Mouse (Mus musculus) mouse embryonic stem cell (cell line): ENCODE results near the gene Ralgapa1.
"Not testable (repeated sequence)": the region's sequence is repeated elsewhere in the genome, so short reads cannot be mapped to it uniquely, and the experiment has no call there.

Experiments used
- in situ Hi-C, 2 experiments: fragments of 300-500 bp; cut with MboI; formaldehyde crosslinking; loops; 1 replicate in 1 of 2; 3 replicates in 1 of 2; pipeline ENCODE4 v1.14.3; 2019 to 2020; ENCODE audit warnings: low sequenced_read_pairs in 2 of 2, low pct_unique_long_range_greater_than_20kb in 1 of 2, mixed read lengths in 1 of 2; ENCODE audit not compliant: unreplicated experiment in 1 of 2

The Ralgapa1 gene

DNA sequence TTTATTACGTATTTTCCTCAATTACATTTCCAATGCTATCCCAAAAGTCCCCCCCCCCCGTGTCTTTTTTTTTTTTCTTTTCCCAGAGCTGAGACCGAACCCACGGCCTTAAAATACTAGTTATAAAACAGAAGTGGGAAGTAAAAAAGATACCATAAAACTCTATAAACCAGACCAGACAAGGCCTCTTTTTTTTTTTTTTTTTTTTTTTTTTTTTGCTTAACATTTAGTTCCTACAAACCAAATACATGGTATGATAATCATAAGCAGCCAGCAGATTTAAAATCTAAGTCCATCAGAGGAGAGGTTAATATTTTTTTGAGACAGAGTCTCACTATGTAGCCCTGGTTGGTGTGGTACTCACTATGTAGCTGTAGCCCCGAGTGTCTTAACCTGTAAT is 4.5 kb downstream of the Ralgapa1 start:
- in situ Hi-C loops: no loop called here

DNA sequence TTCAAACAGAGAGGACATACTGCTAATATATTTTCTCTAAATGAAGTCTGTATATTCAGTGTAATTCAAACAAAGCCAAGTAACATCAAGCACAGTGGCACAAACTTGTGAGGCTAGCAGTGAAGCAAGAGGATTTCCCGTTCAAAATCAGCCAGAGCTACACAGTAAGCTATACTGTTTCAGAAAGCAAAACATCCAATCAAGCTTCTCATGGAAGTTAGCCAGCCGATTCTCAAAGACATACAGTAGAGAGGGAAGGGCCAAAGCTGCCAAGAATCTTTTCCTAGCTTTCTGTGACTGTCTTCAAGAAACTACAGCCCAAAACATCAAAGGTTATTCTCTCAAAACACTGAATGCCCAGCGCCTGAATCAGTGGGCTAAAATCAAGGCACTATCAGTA is 15.9 kb downstream of the Ralgapa1 start:
- in situ Hi-C loops: no loop called here

DNA sequence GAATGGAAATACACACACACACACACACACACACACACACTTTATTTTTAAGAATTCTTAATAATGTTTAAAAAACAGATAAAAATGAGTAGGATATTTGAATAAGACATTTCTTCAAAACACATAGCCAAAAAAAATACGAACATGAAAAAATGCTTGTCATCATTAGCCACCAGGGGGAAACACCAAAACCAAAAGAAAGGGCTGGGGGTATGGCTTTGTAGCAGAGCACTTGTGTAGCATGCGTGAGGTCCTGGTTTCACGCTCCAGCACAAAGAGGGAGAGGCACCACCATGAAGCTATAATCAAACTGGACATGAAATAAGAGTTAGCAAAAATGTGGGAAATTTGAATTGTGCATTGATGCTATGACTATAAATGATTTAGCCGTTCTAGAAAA is 19.8 kb downstream of the Ralgapa1 start:
- in situ Hi-C loops: no loop called here

DNA sequence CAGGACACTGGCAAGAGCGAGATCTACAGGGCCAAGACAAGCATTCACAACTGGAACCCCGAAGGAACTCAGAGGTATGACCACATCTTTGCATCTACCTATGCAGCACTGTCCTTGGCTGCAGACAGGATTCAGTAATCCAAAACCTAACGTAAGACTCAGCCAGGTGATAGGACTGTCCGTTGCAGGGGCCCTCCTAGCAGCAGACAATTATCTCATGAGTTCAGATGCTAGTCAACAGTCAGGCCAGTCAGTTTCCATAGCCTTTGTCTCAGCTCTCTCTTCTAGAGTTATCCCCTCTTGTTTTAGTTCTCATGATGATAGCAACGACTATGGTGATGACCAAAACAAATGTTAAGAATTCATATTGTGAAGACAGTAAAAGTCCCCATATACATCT is 20.8 kb downstream of the Ralgapa1 start:
- in situ Hi-C loops: no loop called here

DNA sequence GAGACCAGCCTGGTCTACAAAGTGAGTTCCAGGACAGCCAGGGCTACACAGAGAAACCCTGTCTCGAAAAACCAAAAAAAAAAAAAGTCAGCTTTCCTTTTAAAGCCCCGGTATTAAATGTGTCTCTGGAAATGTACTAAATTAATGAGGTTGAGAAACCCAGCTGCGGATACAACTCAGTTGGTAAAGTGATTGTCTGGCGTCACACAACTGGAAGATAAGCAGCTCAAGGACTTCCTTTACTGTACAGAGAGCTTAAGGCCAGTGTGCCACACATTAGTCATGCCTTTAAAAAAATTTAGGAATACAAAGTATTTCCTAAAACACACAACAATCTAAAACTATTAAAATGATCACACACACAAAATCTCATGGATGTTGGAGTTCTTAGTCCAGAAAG is 22.2 kb downstream of the Ralgapa1 start:
- in situ Hi-C loops: no loop called here

DNA sequence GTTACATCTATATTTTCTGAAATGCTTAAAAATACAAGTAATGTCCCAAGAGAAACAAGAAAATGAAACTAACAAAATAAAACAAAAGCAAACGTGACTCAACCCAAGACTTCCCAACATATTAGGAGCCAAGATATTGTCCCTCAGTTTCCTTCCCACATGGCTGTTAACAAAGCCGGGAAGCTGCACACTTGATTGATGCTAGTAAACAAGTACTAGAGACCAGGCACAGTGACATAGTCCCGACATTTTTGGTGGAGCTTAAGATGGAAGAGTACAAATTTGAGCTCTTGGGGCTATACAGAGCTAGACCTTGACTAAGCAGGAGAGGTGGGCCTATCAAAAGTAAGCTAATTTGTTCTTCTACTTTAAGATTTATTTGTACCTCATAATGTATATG is 23.9 kb downstream of the Ralgapa1 start:
- in situ Hi-C loops: no loop called here

DNA sequence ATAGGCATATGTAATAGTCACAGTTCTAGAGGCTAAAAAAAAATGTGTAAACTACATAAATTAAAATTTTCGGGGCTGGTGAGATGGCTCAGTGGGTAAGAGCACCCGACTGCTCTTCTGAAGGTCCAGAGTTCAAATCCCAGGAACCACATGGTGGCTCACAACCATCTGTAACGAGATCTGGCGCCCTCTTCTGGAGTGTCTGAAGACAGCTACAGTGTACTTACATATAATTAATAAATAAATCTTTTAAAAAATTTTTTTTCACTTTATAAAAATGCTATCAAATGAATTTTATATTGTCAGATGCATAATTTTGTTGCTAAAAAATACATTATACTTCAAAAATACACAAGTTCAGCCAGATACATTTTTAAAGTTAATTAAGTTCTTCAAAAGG is 26.5 kb downstream of the Ralgapa1 start:
- in situ Hi-C loops: not testable (repeated sequence)

DNA sequence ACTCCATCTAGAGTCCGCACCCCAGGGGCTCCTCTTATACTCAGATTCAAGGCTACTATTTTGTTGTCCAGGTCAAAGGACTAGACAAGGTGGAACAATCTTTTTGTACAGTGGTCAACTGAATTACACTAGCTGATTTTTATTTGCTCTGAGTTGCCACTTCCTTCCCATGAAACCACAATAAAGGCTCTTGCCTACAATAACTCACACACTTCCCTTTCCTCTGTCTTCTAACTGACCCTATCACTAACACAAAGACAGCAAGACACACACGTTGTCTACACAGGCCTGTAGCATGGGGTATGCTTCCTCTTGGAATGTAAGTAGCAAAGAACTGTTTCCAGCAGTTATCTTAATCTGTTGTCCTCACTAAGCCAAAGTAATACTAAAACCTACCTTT is 35.7 kb downstream of the Ralgapa1 start:
- in situ Hi-C loops: no loop called here

DNA sequence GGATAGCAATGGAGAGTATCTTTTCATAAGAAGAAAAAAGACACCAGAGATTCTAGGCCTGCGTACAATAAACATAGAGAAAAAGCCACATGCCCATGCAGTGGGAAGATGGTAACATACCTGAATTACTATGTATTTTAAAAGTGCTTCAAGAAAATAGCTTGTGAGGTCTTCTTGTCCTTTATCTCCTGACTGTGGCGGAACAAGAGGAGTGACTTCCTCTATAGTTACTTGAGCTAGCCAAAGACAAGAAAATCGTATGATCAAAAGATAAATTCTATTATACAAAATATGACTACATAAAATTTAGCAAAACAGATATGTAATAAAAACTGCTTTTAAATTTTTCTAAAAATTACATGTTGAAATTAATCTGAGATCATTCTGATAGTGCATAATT is 38.3 kb downstream of the Ralgapa1 start:
- in situ Hi-C loops: no loop called here

DNA sequence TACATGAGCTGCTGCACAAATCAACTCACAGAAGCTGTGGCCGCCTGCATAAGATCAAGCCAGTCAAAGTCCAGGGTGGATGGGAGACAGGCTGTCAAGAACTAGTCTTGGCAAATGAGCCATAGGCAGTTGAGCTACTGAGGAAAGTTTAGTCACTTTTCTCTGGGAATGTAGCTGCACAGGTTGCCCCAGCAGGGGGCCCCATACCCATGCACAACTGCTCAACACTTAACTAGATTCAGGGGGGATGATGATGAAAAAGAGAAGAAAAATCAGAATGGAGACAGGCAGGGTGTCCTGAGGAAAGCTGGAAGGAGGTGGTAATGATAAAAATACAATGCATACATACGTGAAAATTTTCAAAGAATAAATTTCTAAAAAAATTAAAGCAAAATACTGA is 42.7 kb downstream of the Ralgapa1 start:
- in situ Hi-C loops: no loop called here

DNA sequence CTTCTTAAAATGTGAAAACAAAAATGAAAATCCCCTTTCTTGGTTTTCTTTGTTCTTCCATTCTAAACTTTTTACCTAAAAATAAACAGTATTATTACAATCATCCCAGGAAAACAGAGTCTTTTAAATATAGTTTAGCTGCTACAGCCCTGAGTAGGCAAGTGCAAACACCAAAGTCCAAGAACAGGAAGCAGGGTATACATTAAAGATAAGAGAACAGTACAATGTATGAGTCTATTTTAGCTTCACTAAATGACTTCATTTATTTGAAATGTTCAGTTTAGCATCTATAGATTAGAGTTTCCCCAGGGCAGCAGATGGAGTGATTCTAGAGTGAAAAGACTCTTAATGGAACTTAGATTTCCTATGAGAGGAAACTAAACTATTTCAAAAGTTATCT is 43.6 kb downstream of the Ralgapa1 start:
- in situ Hi-C loops: no loop called here

DNA sequence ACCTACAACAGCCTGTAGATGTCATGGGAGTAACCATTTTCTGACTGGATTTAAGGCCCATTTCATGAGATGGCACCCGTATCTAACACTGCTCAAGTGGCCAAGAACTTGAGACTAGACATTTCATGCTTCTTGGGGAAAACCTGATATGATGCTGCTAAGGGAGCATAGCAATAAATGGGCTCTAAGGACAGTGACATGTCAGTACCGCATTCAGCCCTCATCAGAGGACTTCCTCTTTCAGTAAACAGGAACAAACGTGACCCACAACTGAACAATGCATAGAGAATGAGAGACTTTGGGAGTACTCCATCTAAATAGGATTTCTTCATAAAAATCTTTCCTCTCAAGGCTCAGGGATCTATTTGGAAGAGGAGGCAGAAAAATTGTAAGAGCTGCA is 46.7 kb downstream of the Ralgapa1 start:
- in situ Hi-C loops: no loop called here

DNA sequence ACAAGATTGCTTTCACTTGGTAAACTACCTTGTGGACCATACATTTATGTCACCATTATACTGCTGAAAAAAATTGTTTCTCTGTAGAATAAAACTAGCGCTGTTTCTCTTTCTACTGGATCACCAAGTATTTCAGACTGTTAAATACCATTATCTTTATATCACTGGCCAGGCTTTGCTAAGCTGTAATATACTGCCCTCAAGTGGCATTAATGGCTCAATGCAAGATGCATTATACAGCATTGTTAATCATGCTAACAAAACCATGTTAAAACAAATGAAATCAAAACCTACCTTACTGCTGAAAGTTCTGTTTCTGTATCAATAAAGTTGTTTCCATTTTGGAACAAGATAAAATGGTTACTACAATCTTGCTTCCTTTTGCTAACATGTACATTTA is 100.6 kb downstream of the Ralgapa1 start:
- in situ Hi-C loops: loop anchor here (10.0 kb wide), 1 partner anchor 146 kb away; no protein-coding TSS in a partner anchor

DNA sequence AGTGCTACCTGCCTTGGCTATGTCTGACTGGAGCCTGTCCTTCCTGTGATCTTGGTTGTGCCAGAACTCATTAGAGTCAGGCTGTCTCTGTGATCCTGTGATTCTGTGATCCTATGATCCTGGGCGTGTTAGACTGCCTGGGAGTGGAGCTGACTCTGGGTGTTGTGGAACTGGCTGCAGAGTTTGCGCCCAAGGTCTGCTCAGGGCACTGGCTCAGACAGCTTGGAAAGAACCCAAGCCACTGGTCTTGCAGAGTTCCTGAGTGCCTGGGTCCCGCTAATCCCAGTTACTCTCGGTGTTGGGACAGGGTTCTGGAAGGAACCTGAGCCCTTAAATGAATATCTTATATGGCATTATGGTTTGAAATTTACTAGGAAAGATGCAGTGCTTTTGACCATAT is 115.1 kb downstream of the Ralgapa1 start:
- in situ Hi-C loops: no loop called here

DNA sequence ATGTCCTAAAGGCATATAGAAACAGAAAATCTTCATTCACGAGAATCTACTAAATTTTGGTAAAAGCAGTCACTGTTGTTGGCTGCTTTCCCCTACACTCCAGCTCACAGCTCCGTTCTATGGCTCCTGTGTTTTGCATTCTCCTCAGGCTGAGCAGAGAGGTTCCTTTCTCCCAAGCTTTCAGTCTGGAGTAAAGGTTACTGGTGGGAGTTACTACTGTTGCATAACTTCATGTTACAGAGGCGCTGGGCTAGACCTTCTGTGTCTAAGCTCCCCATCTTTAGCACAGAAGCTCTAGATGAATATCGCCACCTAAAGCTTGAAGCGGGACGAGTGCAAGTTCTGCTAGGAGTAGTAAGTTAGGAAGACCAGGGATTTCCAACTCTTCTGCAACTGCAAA is 154.3 kb downstream of the Ralgapa1 start:
- in situ Hi-C loops: no loop called here

DNA sequence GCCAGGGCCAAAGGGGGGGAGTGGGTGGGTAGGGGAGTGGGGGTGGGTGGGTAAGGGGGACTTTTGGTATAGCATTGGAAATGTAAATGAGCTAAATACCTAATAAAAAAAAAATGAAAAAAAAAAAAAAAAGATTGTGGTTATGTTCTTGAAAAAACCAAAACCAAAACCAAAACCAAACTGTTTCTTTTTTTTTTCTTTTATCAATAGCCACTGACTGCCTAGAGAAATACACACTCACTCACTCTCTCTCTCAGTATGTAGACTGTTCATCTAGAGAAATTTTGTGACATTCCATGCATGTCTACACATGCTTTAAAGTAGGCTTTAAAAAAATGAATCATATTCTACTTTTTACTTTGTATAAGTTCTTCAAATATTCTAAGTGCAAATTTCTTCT is 157.8 kb downstream of the Ralgapa1 start:
- in situ Hi-C loops: not testable (repeated sequence)

DNA sequence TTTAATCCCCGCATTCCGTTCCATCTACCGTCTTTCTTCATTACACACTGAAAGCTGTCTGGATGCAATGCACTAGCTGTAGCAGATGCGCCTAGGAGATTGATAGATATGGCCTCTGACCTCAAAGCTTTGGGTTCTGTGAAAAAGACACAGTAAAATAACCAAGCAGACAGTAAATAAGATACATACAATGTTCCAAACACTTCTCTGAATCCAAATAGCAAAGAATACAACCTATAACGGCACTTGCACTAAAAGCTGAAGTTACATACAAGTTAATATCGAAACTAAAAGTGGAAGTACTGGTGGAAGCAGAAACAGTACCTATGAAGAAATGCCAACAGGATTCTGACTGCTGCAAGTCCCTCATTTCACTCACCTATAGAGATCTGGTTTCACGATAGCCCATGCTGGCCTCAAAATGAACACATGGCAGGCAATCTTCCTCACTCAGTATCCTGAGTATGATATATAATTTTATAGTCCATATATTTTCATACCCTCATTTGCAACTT is 172.9 kb downstream of the Ralgapa1 start:
- in situ Hi-C loops: no loop called here

DNA sequence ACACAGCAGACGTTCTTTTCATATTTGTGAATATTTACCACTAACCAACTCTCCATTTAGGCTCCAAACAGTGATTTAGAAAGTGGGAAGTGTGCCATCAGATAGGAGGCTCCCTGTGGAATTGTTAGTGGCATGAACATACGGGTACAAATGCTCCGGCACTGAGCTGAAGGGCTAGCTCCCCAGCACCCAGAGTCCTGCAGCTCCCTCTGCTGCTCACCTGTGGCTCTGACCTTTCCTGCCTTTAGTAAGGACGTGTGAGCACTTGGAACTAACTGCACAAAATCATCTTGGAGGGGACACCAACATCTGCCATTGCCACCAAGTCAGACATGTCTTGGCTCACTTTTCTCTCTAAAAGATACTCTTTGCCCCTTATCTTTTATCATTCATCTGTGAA is 194.3 kb downstream of the Ralgapa1 start:
- in situ Hi-C loops: no loop called here

DNA sequence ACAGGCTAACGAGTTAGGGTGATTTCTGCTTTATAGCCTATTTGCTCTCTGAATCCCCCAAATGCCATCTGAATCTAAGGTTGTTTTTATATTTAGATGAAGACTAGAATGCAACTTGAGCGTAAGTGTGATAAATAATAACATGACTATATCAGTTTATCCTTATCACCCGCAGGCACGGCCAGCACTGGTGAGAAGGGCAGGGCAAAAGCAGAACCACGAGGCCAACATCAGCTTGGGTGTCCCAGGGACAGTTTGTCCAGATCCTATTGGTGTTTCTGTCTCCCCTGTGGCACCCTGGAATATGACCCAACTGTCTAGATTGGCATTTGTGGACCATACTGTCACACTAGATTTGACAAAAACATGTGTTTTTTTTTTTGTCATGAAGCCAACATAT is 197.7 kb downstream of the Ralgapa1 start:
- in situ Hi-C loops: no loop called here

DNA sequence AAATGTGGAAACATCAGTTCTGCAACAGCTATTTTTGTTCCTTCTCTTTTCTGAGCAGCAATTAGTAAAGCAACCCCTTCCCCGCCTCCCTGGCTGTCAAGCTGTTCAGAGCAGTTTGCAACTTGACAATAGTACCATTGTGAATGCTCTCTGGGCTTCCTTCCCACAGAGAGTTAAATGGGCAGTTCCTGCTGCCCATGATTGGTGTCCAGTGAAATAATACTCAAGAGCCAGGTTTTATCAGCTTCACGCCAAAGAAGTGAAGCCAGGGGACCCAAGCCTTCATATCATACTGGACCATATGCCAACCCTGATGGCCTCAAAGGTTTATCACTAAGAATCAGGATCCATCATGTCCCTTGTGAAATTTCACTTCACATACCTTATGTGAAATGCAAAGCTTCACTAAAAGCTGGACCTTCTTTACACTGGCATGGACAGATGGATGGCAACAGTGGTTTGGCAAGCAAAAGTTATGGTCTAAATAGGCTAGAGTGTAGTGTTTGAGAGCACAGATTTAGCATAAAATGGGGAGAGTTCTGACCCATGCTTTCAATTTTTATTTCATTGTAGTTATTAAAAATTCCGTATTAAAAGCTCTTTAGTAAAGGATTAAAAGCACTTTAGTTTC is 198.2 kb downstream of the Ralgapa1 start:
- in situ Hi-C loops: no loop called here

DNA sequence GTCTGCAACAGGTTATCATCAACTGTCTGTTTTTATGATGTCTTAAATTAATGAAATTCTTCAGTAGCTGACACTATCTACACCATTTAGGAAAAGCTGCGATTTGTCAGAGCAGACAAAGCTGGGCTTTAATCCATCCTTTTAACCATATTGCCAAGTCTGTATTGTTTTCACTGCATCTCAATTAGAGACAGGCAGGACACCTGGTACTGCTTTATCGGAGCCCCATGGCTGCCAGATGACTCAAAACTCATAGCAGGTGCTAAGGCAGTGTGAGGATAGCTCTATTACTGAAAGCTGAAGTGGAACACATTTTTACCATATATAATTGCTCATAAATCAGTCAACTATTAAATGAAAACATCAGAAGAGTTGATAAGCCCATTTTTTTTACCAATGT is 200.6 kb downstream of the Ralgapa1 start:
- in situ Hi-C loops: no loop called here
